Mouse (Mus musculus): ENCODE results near the gene Nt5c2.
"Not testable (repeated sequence)": the region's sequence is repeated elsewhere in the genome, so short reads cannot be mapped to it uniquely, and the experiment has no call there.

Gene Nt5c2

GRCm38 (mm10) chr19:47022709-47023108 is 7.8 kb upstream of the Nt5c2 start:
- in situ Hi-C loops (cut with MboI; ENCODE audit: low pct_unique_long_range_greater_than_20kb in 1 of 2, low sequenced_read_pairs in 2 of 2, unreplicated experiment in 1 of 2) = no loop called here

DNA sequence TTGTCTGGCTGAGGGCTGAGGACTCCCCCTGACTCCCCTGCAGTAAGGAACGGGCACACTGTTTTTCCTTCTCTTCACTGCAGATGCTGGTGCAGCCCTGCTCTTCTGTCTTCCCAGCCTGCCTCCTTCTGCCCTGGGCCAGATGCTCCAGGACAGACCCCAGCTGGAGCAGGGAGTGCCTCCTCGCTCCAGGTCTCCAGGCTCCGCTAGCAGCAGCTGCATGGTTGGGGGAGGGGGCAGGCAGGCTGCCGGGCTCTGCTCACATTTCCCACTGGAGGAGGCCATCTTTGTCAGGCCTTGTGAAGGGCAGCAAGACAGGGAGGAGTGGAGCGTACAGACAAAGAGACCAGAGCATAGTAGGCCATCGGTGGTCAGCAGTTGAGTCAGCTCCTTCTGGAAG is 4.4 kb upstream of the Nt5c2 start:
- in situ Hi-C loops (cut with MboI; ENCODE audit: low pct_unique_long_range_greater_than_20kb in 1 of 2, low sequenced_read_pairs in 2 of 2, unreplicated experiment in 1 of 2) = no loop called here

- in situ Hi-C loops (cut with MboI; ENCODE audit: low pct_unique_long_range_greater_than_20kb in 1 of 2, low sequenced_read_pairs in 2 of 2, unreplicated experiment in 1 of 2) = no loop called here
These were observed 3.4 kb upstream of the Nt5c2 start for GRCm38 (mm10) chr19:47018330-47018729.

GRCm38 (mm10) chr19:47017831-47018230 is 2.9 kb upstream of the Nt5c2 start:
- in situ Hi-C loops (cut with MboI; ENCODE audit: low pct_unique_long_range_greater_than_20kb in 1 of 2, low sequenced_read_pairs in 2 of 2, unreplicated experiment in 1 of 2) = no loop called here

DNA sequence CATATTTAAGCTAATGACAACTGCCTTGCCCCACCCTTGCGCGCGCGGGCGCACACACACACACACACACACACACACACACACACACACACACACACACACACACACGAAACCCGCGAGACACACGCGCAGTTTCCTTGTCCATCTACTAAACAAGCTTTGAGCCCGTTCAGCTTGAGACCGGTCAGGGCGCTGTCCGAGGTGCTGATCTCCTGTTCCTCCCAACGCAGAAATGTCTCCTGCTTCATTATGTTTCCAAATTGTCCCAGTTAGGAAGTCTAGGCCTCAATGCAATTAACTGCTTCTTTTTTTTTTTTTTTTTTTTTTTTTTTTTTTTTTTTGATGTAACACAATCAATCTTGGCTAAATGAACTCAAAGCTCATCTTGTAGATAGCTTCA is 1.5 kb upstream of the Nt5c2 start:
- in situ Hi-C loops (cut with MboI; ENCODE audit: low pct_unique_long_range_greater_than_20kb in 1 of 2, low sequenced_read_pairs in 2 of 2, unreplicated experiment in 1 of 2) = no loop called here

DNA sequence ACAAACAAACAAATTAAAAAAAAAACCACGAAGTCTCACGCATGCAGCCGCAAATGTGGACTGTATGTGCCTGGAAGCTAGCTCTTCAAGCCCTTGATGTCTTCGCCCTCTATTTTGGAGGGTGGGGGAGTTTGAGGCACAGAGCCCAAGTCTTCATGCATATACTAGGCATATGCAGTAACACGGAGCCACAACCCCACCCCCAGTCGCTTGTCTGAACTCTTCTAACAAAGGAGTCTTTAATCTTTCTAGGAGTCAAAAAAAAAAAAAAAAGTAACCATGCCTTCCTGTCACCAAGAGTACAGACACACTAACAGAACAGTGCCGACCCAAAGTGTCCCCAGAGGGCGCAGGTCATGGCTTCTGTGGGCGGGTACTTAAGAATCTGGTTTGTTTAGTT is 1.0 kb upstream of the Nt5c2 start:
- in situ Hi-C loops (cut with MboI; ENCODE audit: low pct_unique_long_range_greater_than_20kb in 1 of 2, low sequenced_read_pairs in 2 of 2, unreplicated experiment in 1 of 2) = no loop called here

DNA sequence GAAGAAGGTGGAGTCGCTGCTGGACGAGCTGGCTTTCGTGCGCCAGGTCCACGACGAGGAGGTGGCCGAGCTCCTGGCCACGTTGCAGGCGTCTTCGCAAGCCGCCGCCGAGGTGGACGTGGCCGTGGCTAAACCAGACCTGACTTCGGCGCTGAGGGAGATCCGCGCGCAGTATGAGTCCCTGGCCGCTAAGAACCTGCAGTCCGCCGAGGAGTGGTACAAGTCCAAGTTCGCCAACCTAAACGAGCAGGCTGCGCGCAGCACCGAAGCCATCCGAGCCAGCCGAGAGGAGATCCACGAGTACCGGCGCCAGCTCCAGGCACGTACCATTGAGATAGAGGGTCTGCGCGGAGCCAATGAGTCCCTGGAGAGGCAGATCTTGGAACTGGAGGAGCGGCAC is 443 bp upstream of the Nt5c2 start:
- in situ Hi-C loops (cut with MboI; ENCODE audit: low pct_unique_long_range_greater_than_20kb in 1 of 2, low sequenced_read_pairs in 2 of 2, unreplicated experiment in 1 of 2) = no loop called here

DNA sequence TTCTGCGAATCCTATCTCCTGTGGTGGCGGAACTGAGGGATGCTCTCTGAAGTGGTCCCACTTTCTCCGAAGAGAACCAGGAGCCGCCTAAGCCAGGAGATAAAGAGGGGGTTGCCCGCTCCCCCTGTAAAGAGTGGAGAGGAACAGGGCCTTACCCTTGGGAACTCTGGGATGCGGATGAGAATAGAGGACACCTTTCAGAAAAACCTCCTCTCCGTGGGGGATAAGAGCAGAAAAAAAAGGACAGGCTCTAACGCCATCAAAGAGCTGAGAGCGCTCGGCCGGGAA is 850 bp downstream of the Nt5c2 start:
- in situ Hi-C loops (cut with MboI; ENCODE audit: low pct_unique_long_range_greater_than_20kb in 1 of 2, low sequenced_read_pairs in 2 of 2, unreplicated experiment in 1 of 2) = no loop called here

GRCm38 (mm10) chr19:47013340-47014158 is 1.4 kb downstream of the Nt5c2 start:
- in situ Hi-C loops (cut with MboI; ENCODE audit: low pct_unique_long_range_greater_than_20kb in 1 of 2, low sequenced_read_pairs in 2 of 2, unreplicated experiment in 1 of 2) = no loop called here

DNA sequence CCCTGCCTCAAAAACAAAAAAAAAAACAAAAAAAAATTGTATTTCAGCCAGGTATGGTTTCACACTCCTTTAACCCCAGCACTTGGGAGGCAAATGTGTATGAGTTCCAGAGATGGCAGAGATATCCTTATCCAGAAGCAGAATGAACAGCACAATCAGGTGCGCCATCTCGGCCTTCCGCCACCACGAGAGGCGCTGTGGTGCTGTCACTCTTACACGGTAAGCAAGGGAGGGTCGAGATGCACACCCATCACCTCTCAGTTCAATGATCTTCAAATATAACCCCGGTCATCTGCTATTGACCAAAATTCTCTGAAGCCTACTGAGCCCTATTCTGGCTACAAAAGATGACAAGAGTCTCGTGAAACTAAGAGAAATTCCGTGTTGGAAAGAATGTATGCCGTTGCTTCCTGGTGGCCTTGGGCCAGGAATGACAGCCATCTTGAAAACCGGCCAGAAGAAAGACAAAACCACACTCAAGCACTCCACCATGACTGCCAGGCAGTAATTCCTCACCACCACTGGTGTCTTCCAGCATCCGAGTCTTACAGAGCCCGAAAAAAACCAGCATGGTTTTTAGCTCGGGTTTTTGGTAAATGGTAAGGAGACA is 2.3 kb downstream of the Nt5c2 start:
- in situ Hi-C loops (cut with MboI; ENCODE audit: low pct_unique_long_range_greater_than_20kb in 1 of 2, low sequenced_read_pairs in 2 of 2, unreplicated experiment in 1 of 2) = no loop called here

GRCm38 (mm10) chr19:47009943-47010342 is 5.0 kb downstream of the Nt5c2 start:
- in situ Hi-C loops (cut with MboI; ENCODE audit: low pct_unique_long_range_greater_than_20kb in 1 of 2, low sequenced_read_pairs in 2 of 2, unreplicated experiment in 1 of 2) = no loop called here

GRCm38 (mm10) chr19:47009420-47009819 is 5.5 kb downstream of the Nt5c2 start:
- in situ Hi-C loops (cut with MboI; ENCODE audit: low pct_unique_long_range_greater_than_20kb in 1 of 2, low sequenced_read_pairs in 2 of 2, unreplicated experiment in 1 of 2) = no loop called here

GRCm38 (mm10) chr19:47006321-47006720 is 8.6 kb downstream of the Nt5c2 start:
- in situ Hi-C loops (cut with MboI; ENCODE audit: low pct_unique_long_range_greater_than_20kb in 1 of 2, low sequenced_read_pairs in 2 of 2, unreplicated experiment in 1 of 2) = no loop called here

GRCm38 (mm10) chr19:47005873-47006272 is 9.1 kb downstream of the Nt5c2 start:
- in situ Hi-C loops (cut with MboI; ENCODE audit: low pct_unique_long_range_greater_than_20kb in 1 of 2, low sequenced_read_pairs in 2 of 2, unreplicated experiment in 1 of 2) = no loop called here

GRCm38 (mm10) chr19:47003742-47004511 is 11.0 kb downstream of the Nt5c2 start:
- in situ Hi-C loops (cut with MboI; ENCODE audit: low pct_unique_long_range_greater_than_20kb in 1 of 2, low sequenced_read_pairs in 2 of 2, unreplicated experiment in 1 of 2) = no loop called here

GRCm38 (mm10) chr19:47000357-47000756 is 14.6 kb downstream of the Nt5c2 start:
- in situ Hi-C loops (cut with MboI; ENCODE audit: low pct_unique_long_range_greater_than_20kb in 1 of 2, low sequenced_read_pairs in 2 of 2, unreplicated experiment in 1 of 2) = not testable (repeated sequence)

GRCm38 (mm10) chr19:46999753-47000152 is 15.2 kb downstream of the Nt5c2 start:
- in situ Hi-C loops (cut with MboI; ENCODE audit: low pct_unique_long_range_greater_than_20kb in 1 of 2, low sequenced_read_pairs in 2 of 2, unreplicated experiment in 1 of 2) = loop anchor here (10.0 kb wide), 2 partner anchors 115 to 235 kb away; partner anchors contain the start of gene Cnnm2 (in 1 of the 2)

GRCm38 (mm10) chr19:46998953-46999352 is 16.0 kb downstream of the Nt5c2 start:
- in situ Hi-C loops (cut with MboI; ENCODE audit: low pct_unique_long_range_greater_than_20kb in 1 of 2, low sequenced_read_pairs in 2 of 2, unreplicated experiment in 1 of 2) = loop anchor here (10.0 kb wide), 2 partner anchors 114 to 234 kb away; partner anchors contain the start of gene Cnnm2 (in 1 of the 2)

DNA sequence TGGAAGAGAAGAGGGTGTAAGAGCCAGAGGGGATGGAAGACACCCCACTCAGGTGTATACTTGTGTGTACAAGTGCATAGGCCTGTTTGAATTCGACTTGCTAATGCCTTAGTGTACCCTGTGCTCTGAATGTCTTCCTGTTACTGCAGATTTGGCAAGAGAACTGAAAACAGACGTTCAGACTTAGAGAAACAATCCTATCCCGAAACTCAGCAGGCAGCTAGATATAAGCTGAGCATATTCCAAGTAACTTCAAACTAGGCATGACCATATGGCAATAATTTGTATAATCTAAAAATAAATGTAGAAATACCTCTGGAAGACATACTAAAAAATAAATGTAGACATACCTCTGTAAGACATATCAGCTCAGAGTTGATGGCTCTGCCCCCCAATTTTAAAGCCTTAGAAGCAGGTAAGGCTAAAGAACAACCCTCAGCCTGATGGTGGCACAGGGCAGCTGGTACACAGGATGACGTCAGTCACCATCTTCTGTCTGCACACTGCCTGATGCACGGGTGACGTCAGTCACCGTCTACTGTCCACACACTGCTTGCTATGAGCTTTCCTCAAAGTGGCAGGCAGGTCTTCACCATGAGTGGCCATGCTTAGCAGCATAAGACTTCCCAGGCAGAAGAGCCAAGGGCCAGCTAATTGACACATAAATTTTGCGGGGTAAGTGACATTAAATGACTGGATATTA is 16.6 kb downstream of the Nt5c2 start:
- in situ Hi-C loops (cut with MboI; ENCODE audit: low pct_unique_long_range_greater_than_20kb in 1 of 2, low sequenced_read_pairs in 2 of 2, unreplicated experiment in 1 of 2) = loop anchor here (10.0 kb wide), 2 partner anchors 114 to 234 kb away; partner anchors contain the start of gene Cnnm2 (in 1 of the 2)

Measured in mouse embryonic stem cell (cell line).